Mouse (Mus musculus) kidney, postnatal 10 days (tissue): Measurements from ENCODE around the gene Lrrc57.

Experiments used
- DNase-seq: peaks from one replicate; pipeline ENCODE4 v3.0.0; 2021; ENCODE audit warnings: mixed read lengths

The Lrrc57 gene

DNA sequence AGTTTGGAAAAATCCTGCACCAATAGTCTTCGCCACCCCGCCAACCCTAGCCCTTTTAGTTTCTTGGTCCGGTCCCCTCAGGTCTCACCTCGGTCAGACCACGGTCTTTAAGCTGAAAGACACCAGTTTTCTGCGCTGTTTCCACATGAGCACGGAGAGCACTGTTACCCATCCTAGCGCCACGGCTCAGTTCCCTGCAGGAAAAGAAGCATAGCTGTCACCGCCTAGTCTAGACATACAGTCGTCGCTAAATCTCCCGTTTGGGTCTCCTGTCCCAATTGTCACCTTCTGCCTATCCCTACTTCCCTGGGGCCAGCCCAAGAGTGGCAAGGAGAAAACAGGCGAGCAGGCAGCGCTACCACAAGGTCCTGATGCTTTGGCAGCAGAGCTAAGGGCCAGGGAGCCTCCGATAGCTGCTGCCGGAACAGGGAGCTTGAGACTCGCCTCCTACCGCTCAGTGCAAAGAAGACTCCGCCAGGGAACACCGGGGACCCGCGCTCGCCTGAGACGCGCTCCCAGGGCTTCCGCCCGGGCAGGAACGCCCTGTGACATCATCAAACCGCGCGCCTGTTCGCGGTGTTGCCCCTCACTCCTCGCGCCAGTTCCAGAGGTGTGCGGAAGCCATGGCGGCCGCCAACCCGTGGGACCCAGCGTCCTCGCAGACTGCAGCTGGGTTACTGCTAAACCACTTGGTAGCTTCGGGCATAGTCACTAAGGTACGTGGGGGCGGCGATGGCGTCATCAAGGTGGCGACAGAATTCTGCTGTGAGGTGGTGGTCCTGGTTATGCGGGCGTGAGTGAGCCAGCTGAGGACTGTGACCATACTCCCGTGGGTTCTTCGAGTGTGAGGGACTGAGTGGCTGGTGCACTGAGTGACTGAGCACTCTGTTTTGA lies at the start of gene Lrrc57, which contains the start of gene Haus2:
TSS of gene Lrrc57 (minus strand) at position 691 of the 894 bp plus-strand sequence.
TSS of gene Haus2 (plus strand) at position 554 of the 894 bp plus-strand sequence.
- DNase-seq: peak; percentile 96

DNA sequence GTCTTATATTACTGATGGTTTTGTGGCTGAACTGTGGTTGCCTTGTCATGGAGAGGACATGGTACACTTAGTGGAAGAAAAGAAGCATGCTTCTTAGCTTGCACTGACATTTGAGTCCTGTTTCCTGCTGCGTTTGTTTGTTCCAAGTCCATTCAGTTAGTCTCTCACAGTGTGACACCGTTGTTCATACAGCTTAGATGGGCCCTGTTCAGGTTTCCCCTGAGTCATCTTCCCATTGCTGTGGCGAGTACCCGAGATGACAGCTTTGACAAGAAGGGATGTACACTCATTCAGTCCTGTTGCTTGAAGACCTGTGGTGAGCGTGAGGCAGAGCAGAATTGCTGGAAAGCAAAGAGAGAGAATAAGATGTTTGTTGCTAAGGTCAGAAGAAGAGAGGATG lies 49.2 kb upstream of the Lrrc57 start:
- no peak for DNase-seq

DNA sequence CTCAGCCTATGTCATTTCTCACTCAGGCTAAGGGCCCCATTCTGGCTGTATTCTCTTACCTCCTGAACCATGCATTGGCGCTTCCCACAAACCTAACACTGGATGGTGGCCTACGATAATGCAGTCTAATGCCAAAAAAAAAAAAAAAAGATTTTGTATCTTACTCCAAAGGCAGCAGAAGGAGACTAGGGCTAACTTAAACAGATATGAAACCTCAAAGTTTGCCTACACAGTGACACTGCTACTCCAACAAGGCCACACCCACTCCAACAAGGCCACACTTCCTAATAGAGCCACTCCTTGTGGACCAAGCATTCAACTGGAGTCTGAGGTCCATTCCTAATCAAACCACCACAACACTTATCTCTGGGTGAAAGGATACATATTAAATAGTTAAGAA lies 47.4 kb upstream of the Lrrc57 start:
- no peak for DNase-seq

DNA sequence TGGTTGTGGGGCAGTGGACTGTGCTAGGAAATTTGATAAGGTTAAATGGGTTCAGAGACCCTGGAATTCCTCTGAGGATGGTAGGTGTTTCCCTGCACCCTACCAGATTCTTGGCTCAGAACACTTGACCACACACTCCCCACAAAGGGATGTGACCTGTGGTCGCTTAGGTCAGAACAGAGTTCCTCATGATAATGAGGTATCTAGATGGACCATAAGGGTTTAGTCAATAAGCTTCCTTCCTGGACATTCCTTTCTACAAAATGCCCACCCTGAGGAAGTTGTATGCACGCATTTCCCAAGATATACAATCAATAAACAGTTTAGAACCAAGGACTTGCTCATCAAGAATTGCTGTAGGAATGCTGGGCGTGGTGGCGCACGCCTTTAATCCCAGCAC lies 46.6 kb upstream of the Lrrc57 start:
- DNase-seq: no peak

DNA sequence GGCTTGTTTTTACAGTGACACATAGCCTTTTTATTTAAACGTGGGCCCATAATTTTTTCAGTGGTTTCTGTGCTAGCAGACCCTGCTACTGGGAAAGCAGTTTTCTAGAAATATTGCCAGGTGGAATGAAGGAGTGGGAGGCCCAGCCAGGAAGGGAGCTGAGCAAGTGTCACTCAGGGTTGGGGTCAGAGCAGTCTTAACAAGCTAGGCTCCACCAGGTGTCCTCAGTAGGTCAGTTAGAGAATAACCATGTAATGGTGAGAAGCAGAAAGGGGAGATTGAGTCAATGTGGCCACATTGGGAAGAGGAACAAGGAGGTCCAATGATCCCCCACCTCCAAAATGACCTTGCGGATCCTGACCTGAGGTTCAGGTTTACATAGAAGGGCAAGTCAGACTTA lies 45.4 kb upstream of the Lrrc57 start:
- no peak for DNase-seq

DNA sequence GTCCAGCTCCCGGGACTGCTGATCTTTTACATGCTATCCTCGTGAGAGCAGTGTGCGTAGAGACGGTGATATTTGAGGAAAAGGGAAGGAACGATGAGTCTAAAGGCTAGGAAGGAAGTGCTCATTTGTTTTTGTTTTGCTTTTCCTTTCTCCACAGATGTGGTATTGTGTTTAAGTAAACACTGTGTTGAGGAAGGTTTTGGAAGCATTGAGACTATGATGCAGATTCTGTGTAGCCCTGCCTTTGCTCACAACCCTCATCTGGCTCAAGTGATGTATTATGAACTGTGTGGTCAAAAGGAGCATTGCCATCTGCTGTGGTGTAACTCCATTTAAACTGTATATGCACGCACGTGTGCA lies 43.6 kb upstream of the Lrrc57 start:
- no peak for DNase-seq

DNA sequence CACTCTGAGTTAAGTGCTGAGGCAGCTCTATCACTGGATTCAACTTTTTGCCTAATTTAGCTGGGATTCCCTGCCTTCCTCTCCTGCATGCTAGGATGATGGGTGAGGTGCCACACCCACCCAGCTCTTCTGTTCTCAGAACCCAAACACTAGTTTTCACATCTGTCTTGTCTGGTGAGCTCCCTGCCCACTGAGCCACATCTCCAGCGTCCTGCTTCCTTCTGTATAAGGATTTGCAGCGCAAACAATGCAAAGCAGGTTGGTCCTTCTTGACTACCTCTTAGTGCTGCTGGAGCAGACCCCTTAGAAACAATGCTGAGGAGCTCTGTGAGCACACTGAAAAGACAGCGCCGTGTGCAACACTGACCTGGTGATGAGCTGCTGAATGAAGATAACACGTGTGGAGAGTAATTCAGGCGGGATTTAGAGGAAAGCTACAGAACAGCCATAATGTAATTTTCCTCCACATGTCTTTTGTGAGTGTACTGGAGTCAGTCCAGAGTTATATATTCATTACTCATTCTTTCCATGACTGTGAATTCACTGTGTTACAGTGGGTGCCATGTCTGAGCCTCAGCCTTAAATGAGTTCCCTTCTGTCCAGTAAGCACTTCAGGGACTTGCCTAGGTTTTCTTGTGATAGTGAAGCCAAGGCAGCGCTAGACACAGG lies 43.1 kb upstream of the Lrrc57 start:
- DNase-seq: no peak

DNA sequence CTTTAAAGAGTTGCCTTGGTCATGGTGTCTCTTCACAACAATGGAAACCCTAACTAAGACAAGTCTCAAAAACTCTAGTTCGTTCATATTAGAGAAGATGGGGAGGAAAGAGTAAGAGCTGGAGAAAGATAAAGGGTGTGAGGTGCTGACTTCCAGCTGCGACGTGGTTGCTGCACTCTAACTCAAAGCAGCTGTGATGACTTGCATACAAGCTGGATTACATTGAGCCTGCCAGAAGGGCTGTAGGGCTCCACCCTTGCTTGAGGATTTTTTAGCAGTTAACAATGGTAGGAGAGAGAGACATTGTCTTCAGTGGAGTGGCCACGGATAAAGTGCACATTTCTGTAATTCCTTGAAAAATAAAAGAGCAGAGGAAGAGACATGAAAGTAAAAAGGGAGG lies 37.5 kb upstream of the Lrrc57 start:
- peak; percentile 48 for DNase-seq

DNA sequence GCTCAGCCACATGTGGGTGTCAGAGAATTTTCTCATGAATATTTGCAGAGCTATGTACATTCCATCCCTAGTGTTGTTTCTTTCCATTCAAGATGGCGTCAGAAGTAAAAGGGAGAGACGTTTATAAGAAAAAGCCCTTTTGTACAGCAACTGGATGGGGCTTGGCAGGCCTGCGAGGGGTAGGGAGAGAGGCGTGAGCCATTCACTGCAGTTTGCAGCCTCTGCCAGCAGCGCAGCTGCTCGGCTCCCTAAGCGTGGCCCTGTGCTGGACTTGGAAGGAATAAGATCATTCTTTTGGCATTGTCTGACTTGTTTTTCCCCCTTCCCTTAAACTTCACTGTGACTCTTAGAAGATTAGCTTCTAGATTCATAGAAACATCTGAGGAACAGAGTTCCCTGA lies 34.5 kb upstream of the Lrrc57 start:
- peak; percentile 78 for DNase-seq

DNA sequence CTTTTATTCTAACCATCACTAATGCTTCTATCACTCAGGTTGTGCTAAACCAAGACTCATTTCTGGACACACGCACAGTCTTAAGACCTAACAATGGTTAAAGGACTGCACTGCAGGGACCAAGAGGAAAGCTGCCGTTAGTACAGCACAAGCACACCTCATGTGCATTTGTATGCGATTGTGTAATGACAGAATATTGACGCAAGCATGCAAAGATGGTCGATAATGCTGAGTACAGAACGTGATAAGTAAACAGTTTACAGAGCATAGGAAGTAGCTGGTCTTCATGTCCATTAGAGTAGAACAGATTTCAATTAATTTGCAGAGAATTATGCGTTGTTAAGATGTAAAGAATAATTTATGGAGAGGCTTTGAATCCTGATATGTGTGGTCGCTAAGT lies 31.5 kb upstream of the Lrrc57 start:
- DNase-seq: no peak

DNA sequence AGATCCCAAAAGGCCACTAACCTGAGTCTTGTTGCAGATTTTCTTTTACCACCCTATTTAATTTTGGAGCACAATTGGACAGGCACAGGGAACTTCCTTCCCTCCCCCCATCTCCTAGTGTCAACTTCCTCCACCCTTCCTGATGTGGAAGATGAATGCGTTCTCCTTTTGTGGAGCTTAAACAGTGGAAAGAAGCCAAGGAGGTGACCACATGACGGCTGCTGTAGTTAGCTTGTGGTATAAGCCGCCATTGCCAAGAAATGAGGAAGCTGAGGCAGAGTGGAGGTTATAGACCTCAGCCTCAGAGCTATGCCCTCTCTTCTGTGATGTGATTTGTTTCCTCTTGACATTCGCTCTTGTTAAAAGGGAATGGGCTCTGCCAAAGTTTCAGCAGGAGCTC lies 22.6 kb upstream of the Lrrc57 start:
- DNase-seq: peak; percentile 50

DNA sequence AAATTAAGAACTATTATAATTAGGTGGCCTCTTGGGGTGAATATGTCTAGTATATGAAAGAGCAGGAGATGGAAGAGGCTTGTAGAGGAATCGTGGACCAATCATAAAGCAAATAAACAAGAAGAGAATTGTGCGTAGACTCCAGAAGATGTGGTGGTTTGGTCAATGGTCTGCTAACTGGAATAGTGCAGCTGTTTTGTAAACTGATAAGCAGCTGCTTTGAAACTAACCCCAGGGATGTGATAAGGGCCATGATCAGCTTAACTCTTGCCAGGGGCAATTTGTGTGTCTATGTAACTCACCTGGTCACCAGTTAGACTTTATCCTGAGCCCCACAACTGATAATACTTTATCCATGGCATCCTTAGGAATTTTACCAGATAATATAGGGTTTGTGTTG lies 22.2 kb upstream of the Lrrc57 start:
- no peak for DNase-seq

DNA sequence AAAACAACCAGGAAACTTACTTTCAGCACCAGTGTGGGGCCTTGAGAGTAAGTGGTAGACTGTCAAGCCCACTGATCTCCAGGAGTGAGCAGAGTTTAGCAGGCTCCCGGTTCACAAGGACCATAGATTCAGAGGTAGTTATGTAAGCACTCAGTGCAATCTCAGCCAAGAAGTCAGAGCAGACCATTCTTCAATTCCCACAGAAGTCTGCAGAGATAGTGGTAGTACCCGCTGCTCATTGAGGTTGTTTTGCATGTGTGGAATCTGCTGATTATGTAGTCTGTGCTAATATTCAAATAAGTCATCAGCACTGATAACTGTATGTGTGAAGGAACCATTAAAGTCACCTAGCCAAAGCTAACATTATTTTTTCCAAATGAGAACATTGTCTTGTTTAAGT lies 21.3 kb upstream of the Lrrc57 start:
- no peak for DNase-seq

DNA sequence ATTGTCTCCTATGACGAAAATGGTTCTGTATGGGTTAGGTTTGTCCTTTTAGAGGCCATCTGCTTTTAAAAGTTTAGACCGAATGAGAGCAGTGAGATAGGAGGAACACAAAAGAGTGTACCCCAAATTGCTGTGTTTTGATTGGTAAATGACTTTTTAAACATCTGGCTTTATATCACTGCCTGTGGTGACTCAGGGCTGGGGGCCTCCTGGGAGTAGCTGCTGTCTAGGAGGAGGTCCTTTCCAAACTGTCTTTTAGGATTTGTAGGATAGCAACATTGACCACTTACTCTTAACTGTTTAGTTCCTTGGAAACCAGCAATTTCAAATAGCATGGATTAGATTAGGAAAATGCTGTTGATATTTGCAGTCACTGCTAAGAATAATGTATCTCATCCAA lies 20.9 kb upstream of the Lrrc57 start:
- DNase-seq: no peak

DNA sequence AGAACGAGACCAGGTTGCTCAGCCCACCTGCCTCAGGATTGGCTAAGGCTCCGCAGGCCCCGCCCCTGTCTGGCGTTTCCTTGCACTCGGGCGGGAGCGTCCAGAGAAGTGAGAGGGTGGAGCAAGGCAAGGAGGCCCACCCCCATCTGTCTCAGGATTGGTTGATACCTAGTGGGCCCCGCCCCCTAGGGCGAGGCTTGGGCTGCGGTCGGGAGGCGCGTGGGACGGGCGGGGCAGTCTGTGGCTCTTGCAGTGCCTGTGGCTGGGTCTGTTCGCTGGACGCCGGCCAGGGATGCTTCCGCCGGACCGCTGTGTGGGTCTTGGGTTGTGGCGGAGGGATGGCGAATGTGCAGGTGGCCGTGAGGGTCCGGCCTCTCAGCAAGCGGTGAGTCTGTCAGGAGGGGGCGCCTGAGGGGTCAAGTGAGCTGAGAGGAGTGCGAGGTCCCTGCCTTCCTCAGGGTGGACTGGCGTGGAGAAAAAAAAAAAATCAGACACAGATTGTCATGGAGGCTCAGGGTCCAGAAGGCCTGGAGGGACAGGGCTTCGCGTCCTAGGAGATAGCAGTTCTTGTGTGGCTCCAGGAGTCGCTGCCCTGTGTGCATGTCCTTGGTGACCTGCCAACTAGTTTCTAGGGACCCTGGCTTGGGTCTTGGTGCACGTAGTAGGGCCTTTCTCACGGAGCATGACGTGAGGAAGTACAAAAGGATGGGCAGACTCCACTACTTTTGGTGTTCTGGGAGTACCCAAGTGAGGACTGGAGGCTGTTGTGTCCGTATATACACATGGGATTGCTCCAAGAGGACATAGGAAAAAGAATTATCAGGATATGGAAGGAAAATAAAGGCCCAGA lies 19.8 kb upstream of the Lrrc57 start, which contains the start of gene Stard9:
TSS of gene Stard9 (plus strand) at position 236 of the 850 bp plus-strand sequence.
- peak; percentile 99 for DNase-seq

DNA sequence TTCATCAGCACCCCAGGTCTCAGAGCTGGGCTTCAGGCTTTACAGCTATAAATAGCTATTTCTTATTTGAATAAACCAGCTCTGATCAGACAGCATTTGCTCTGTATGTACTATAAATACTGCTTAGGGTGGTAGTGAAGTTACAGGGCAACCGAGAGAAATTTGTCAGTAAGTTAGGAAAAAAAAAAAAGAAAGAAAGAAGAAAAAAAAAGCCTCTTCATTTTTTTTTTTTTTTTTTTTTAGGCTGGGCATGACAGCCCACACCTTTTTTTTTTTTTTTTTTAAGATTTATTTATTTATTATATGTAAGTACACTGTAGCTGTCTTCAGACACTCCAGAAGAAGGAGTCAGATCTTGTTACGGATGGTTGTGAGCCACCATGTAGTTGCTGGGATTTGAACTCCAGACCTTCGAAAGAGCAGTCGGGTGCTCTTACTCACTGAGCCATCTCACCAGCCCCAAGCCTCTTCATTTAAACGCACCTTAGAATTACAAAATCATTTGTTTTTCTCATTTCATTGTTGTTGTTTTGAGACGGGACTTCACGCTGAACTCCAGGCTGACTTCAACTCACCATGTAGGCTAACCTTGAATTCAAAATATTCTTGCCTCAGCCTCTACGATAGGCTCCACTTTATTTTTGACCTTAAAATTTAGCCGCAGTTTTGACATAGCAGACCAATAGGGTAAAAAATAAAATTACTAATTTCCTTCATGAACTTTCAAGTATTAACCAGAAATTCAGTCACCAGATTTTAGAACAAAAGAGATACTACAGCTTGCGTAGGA lies 19.0 kb upstream of the Lrrc57 start:
- no peak for DNase-seq

DNA sequence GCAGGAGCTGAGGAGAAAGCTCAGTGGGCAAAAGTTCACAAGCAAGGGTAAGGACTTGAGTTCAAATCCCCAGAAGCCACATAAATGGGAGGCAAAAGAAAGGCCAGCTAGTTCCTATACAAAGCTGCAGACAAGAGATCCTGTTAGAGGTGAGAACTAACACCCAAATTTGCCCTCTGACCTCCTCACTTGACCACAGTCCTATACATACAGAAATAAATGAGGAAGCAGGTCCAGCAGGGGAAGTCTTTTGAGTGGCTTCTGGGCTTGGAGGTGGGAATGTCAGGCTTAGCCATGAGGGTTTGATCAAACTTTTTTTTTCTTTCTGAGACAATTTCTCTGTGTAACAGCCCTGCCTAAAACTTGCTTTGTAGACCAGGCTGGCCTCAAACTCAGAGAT lies 13.6 kb upstream of the Lrrc57 start:
- no peak for DNase-seq

DNA sequence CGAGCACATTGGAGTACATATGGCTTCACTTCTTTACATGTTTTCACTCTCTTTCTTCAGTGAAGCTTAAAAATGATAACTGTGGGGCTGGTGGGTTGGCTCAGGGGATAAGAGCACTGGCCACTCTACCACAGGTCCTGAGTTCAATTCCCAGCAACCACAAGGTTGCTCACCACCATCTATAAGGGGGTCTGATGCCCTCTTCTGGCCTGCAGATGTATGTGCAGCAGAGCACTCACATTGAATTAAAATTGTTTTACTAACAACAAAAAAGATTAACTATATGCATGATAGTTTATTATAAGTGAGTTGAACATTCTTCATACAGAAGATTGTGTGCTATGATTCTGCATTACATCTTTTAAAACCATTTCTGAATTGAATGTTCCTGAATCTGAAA lies 10.2 kb upstream of the Lrrc57 start:
- no peak for DNase-seq

DNA sequence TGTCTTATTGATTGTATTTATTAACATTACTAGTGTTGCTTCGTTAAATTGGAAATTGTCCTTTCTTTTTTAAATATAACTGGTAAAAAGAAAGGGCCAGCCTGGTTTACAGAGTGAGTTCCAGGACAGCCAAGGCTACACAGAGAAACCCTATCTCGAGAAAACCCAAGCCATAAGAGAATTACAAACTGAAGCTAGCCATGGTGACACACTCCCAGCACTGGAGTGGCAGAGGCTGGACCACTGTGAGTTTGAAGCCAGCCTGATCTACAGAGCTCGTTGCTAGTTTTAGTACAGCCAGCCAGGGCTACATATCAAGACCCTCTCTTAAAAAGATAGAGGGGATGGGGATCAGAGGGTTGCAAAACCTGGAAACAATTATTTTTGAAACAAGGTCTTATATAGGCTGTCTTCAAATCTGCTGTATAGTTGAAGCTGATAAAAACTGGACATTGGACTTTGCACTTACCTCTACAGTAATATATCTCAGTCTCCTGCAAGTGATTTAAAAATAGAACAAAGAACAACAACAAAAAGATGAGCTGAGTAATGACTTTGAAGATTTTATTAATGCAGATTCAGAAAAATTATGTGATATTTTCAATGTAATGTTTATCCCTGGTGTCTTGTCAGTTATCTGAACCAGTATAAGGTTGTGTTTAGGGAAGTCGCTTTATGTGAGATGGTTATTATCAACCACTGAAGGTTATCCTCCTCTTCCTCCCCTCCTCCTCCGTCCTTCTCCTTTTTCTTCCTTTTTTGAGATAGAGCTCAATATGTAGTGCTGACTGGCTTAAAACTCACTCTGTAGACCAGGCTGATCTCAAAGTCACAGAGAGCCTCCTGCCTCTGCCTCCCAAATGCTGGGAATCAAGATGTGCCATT lies 7.2 kb upstream of the Lrrc57 start:
- DNase-seq: no peak

DNA sequence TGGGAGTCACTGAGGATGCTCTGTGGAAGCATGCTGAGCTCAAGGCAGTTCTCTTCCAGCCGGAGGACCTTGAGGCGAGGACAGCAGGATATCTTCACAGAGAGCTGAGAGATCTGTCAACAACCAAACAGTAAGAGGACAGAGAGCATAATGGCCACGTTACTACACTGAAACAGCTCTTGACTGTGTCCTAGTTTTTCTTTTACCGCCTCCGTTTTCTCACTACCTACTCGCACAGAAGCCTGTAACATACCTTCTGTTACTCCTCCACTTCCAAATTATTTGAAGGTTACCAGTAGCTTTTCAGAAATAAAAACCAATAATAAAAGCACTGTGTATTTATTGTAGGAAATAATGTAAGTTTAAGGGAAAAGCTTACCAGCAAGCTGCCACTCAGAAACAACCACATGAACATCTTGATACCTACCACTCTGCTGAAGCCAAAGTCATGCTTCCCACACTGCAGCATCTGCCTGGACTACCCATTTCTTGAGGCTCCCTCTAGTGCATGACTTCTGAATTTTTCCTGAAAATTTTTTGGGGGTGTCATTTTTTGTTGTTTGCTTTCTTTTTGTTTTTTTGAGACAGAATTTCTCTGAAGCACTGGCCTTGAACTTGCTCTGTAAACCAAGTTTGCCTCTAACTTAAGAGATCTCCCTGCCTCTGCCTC lies 3.2 kb downstream of the Lrrc57 start:
- no peak for DNase-seq

DNA sequence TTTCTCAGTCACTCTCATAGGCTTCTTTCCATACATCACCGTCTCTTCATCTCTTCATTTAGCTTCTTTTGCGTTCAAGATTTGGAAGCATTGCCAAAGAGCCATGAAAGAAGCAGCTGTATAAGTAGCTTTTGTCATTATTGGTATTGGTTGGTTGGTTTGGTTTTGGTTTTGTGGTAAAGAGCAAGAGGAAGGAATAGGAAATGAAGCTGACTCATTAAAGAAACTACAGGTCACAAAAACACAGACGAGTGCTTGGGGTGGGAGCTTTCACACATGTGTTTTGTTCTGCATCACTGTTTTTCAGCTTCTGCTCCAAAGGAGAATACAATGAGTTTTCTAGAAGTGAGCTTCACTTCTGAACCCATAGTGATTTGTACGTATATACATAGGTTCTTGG lies 9.8 kb downstream of the Lrrc57 start:
- DNase-seq: no peak
